Mouse (Mus musculus) neural tube, embryonic 10.5 days (tissue): Measurements from ENCODE around the gene Gm10260.

Experiments used
- DNase-seq: peaks from one replicate; pipeline ENCODE4 v3.0.0-alpha.2; 2017; ENCODE audit warnings: low spot score; ENCODE audit errors: extremely low spot score

Gene Gm10260

DNA sequence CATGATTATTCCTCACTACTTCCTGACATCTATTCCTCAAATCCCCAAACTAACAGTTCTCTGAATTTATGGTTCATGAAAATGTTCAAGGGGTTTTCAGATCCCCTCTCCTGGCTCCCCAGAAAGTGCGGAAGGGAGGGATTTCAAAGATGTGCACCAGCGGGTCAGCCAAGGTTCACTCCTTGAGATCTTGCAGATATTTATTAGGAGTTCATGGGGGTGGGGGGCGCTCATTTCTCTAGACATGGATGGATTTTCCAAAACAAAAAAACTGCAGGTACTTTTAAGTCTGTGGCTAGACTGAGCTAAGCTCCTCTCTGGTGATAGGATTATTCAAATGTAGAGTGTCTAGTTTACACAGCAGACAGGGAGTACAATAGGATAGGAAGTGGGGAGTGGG lies 8.4 kb upstream of the Gm10260 start:
- no peak for DNase-seq

DNA sequence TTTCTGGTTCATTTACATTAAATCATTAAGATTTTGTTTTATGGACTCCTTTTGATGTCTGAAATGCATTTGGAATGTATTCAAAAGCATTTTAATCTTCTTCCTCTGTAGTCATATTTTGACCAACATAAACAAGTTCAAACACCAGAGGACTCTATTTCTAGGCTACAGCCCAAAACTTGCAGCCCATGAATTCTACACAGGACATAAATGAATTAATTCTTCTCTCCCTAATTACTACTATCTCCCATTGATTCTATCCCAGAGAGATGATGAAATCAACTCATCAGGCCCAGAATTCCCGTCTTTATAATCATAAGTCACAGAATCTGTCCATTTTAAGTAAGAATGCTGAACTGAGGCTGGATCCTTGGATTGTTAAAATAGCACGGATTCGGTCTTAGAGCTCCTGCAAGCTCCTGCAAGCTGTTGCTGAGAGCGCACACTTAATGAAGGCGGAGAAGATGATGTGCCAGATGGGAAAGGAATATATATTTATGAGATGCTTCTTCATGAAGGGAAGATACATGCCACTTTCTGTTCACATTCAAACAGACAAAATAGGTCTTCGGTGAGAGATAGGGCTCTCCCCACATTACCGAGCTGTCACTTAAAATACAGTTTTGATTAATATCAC lies 7.7 kb upstream of the Gm10260 start:
- no peak for DNase-seq

DNA sequence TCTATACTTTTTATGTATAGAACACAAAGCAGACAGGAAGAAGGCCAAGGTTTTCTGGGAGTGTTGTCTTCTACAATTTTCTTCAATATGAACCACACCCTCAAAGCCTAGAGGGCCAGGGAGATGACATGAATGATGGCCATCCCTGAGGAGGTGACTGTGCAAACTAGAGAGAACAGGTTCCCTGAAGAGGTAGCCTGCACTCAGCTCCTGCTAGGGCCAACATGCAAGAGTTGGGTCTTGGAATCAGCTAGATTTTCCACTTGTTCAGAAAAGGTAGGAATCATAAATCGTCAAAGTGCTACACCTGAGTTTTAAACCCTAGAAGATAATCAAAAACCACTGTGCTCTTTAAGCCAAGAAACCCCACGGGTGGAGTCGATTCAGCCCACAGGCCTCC lies 6.2 kb upstream of the Gm10260 start:
- no peak for DNase-seq

DNA sequence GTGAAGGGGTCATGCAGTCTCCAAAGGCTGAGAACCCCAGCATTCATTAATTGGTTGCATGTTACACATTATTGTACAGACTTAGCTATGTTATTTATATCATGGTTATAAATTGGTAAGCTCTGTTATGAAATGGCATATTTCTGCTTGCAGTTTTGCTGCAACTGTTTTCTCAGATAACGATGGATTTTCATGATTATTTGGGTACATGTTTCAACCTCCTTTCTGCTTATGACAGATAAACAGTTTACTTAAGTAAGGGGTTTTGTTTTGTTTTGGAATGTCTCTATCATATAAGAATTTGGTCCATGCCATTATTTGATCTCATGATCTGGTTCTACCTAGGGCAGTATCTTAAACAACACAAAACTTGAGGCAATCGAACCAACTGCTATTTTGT lies 5.5 kb upstream of the Gm10260 start:
- DNase-seq = no peak

DNA sequence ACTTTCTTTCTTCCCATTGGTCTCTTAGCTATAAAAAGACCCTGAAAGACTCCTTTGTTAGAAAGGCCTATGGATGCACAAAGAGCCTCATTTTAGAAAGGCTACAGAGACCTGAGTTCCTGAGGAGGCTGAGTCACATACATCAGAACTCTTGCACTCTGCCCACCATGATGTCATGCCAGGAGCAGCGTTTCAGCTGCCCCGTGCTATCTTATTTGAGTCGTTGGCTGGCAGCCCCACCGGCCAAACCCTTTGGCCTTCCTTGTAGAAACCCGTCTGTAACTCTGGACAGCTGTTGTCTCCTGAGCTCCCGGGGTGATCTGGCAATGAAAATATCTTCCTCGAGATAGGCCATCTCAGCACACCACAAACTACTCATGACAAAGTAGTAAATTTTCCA lies 3.6 kb upstream of the Gm10260 start:
- DNase-seq = no peak

DNA sequence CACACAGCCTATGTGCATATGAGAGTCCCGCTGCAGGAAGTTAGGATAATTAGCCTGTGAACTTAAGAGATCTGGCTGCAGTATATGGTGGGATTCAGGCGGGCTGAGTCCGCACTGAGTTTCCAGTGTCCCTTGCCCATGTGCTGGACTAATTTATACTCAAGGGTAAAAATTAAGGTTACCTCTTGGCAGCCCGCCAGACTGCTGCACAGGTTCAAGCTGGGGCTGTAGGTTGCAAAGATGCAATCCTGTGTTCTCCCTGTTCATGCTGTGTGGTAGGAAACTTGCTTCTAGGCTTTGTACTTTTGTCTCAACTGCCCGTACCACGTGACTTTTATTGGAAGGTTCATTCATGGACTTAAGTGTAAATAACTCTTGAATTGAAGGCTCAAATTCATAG lies 3.0 kb upstream of the Gm10260 start:
- DNase-seq = no peak

DNA sequence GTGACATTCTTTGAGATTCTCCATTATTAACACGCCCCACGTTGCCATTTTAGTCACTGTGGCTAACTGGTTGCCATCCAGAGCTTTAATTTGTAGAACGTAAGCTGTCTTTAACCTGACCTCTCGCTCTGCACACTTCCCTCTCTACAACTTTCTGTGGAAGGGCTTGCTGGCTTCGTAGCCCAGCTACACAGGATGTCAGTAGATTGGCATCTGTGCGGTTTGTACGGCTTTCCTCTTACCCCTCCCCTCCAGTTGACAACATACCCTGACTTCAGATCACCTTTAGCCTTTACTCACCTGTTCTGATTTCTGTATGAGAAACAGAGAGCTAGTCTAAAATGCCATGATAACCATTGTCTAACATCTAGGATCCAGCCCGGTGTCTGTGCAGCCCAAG lies 1.7 kb upstream of the Gm10260 start:
- DNase-seq = no peak

DNA sequence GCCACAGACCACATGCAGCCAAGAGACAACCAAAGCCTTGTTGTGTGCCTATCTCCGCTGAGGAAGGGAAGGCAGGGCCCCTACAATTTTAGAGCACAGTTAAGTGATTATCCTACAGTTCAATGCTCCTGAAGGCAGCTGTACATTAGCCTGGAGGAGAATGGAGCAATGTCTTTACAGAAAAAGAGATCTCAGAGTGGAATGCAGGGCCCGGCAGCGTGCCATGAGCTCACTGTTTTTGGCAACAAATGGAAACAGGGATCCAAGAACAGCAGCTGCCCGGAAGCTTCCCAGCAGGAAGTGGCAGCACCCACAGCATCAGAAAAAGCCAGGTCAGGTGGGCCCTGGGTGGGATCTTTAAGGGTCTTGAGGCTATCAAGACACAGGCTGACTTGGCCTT lies 3.4 kb downstream of the Gm10260 start:
- DNase-seq = no peak

DNA sequence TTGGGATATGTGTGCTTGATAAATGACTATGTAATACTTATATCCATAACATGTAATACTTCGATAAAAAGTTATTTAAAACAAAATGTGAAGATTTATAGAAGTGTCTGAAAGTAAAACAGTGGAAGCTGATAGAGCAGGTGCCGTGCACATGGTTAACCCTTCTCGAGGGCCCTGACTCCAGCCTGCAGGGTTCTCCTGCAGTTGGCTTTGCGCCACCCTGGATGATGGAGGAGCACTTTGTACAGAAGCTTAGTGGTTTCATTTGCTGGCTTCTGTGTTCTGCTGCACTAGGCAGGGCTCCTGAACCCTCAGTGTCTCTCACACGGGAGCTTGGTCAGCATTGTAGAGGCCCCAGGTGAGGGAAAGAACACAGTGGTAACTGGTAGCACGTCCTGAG lies 4.3 kb downstream of the Gm10260 start:
- no peak for DNase-seq

DNA sequence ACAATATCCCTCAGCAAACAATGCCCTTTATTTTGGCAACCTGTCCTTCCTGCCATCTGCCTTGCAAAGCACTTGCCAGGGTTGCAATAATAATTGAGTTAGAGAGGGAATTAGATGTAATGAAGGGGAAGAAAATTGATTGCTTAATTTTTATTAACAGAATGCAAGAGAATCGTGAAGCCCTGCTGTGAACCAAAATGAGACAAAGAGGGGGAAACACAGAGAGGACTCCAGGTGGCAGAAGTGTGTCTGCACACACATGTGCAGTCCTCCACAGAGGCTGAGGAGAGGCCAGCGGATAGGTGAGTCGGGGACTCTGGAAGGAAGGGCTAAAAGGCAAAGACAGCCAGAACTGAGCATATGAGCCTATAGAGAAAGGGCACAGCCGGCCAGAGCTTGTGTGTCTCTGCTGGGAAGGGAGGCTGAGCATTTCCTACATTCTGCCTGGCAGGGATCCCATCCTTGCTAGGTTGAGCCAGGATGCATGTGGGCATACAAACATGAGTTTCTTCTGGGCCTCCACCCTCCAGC lies 9.5 kb downstream of the Gm10260 start:
- no peak for DNase-seq

DNA sequence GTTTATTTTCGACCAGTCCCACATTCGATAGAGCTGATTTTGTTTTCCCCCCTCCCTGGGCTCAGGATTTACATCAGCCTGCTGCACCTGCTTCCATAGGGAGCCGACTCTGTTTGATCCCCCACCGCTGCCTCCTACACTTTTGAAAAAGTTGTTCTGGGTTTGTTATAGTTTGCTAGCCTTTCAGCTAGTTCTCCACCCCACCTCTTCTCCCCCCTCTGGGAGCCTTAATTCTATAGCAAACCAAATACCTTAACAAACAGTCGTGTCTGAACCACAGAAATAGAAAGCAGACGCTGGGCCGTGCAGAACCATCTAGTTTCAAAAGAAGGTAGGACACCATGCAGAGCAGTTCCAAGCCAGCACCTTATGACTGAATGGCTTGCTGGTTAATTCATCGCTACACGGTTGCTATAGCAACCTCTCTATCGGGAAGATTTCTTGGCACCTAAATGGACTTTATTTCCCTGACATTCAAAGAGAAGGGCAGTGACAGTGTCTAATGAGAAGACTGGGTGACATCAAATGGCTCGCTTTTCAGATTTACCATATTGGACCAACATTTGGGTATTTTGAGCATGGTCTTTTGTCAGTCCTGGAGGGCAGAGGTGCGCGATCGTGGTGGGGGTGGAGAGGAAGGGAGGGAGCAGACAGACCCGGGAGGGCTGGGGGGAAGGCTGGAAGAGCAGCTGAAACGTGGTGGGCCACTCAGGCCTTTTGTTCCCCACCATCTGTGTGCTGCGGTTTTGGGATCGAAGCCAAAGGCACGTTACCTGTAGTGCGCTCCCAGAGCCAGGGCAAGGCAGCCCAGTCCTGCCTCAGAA lies 13.2 kb downstream of the Gm10260 start:
- peak; percentile 30 for DNase-seq

DNA sequence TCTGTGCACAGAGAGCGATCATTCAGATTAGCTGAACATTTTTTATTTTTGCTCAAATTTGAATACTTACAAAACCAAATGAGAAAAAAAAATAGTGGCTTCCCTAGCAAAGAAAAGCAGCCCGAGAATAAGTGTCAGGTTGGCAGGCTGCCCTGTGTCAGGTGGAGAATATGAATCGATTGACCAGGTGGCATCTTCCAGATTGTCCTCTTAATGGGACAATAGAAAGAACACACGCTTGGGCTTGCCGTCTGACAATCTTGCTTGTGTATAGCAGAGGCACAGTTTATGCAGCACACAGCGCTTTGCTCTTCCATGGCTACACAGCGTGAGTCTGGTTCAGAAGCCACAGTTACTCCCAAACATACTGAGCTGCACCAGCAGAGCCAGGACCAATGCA lies 15.8 kb downstream of the Gm10260 start:
- no peak for DNase-seq

DNA sequence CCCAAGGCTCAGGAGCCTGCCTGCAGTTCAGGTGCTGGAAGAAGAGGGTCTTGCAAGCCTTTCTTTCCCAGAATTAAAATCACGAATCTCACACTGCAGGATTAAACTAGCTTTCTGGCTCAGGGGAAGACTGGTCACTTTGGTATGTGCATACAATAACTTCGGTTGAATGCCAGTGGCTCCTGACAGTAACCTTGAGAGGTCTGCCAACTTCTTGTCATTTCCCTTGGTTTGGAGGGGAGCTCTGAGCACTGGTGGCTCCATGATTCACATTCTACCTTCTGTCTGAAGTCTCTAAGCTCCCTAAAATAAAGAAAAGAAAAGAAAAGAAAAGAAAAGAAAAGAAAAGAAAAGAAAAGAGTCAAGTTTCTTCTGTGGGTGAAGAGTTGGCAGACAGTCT lies 16.4 kb downstream of the Gm10260 start:
- DNase-seq = no peak

DNA sequence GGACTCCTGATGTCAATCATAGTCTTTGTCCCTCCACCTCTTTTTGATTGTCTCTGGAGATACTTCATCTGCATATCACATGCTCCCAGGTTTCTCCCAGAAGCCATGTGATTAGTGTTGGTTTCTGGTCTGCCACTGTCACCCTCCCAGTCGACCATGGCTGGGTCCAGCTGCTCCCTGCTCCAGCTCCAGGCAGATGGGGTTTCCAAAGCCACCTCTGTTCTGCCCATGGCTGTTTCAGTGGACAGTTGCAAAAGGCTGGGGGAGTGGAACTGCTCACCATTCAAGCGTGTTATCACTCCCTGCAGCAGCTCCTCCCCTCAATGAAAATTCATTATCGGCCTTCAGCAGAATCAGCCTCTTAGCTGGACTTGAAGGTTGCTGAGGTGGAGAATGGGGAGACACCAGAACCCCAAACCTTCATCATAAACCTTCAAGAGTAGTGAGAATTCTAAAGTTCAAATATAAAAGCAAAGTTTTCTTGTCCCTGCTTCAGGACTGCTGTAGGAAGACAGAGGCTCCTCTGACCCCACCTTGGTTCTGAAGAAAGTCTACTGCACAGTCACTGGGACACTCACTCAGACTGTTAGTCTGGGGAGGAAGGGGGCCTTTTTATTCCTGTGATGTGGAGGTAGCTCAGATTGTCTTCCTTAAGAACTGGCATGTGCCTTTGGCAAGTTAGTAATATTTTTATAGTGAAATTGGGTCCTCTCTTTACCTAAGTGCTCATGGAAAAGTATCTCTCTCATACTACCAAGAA lies 17.0 kb downstream of the Gm10260 start:
- no peak for DNase-seq

DNA sequence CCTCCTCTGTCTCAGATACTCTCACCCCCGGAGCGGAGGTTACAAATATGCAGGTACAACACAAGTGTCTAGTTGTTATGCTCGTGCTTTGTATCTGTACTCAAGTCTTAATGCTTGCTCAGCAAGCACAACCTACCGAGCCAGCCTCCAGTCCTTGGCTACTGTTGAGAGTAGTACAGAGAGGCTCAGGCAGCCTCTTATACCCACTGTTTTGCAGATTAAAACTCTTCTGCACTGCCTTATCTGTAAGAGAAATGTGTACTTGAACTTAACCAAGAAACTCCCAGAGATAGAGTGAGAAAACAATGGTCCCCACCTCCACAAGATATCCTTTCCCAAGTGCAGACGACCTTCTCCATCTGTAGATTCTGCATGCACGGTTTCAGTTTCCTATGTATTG lies 24.5 kb downstream of the Gm10260 start:
- no peak for DNase-seq

DNA sequence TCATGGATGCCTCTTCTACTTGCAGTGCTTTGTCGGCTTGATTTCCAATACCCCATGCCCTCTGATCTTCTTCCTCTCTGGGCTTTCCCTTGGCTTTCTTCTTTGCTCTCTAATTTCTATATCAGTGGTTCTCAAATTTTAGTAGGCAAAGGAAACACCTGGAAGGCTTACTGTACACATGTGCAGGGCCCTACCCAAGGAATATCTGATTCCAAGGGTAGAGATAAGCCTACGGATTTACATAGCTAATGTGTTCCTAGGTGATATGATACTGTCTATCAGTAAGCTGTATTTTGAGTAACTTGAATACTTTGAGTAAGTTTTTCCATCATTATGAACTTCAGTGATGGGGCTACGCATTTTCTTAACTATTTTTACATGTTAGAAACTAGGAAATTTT lies 25.7 kb downstream of the Gm10260 start:
- DNase-seq = no peak

DNA sequence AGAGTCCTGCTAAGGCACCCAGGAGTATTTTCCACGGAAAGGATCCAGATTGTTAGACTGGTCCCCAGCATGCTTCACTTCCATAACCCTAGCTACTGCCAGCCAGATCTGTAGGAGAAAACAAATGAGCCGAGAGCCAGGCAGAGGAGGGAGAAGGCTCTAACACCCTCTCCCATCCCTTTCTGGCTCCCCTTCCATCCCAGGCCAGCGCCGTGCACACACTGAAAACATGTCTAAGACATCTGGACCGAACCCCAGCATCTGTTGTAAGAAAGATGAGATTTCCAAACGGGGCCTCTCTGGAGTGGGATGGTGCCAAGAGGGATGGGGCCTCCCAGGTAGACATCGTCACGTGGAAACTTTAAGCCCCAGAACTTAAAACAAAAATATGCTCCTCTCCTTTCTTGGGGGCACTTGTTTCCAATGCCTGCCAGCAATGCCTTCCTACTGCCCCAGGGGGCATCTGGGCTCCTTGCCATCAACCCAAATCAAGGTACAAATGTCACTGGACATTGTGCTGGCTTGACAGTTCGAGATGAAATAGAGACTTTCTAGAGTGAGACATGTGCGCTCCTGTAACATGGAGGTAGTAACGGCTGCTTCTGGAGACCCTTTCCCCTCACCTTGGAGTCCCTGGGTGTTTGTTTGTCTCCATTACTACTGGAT lies 35.1 kb downstream of the Gm10260 start:
- no peak for DNase-seq

DNA sequence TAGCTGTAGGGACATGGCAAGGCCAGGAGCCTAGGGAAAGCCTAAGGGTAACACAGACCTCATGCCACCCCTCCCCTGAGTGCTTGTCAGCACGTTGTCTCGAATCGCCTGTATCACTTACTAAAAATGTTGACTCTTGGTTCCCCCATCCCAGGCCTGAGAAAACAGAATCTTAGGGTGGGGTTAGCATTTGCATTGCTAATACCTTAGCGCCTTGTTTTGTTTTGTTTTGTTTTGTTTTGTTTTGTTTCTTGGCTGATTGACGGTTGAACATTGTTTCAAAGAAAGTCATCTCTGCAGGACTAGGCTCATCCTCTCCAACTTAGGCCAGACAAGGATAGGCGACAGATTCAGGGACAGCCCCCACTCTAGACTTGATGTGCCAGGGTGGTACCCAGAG lies 35.9 kb downstream of the Gm10260 start:
- no peak for DNase-seq

DNA sequence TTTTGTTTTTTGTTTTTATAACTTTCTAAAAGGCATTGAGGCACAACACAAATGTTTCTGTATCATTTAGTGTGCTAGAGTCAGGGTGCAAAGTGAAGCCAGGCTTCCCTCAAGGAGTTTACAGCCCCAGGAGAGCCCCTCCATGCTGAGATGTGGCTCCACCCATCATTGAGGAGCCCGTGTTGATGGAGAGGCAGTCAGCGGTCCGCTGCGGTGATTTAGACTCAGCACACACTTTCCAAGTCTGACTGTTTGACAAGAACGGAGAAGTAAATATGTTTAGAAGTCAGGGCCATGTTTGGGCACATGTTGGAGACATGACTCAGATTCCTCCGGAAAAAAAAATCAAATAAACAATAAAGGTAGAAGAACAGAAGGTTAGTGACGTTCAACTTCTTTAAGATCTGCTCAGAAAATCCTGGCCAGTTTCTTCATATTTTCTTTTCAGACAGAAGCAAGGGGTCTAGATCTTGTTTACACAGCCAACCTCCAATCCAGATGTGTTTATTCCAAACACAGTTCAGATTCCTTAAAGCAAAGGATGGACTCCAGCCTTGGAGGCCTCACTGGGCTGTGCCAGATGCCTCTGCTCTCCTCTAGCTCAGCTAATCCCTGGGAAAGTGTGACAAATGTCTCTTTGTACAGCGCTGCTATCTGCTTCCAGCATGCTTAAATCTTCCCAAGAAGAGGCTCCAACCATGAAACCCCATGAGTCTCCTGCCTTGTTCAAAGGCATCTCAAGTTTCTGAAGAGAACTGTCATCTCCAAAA lies 47.7 kb downstream of the Gm10260 start:
- no peak for DNase-seq

DNA sequence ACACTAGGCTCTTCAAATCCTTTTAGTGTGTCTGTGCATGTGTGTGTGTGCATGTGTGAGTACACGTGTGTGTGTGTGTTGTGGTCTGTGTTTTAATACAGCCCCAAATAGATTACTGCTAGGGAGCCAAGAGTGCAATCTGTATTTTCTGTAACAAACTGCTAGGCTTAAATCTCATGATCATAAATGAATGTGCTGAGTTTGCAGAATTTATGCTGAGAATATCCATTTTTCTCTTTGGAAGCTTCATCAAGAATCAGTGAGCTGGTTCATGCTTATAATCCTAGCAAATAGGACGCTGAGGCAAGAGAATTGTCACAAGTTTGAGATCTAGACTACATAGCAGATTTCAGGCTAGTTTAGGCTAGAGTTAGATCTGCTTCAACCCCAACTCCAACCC lies 48.9 kb downstream of the Gm10260 start:
- DNase-seq = no peak
